Mouse (Mus musculus): Measurements from ENCODE around the gene Tmem87a. TPM values are rescaled to one million over a fixed set of nuclear protein-coding genes. Genes with fewer than 3 reads are reported as not detected.

Gene Tmem87a
- polyA plus RNA-seq, 1 experiment from 2014 or later = 8.3 TPM

- no peaks in the 10 kb centered on the region for H3K4me1 ChIP-seq (ENCODE audit: control insufficient read depth, insufficient read depth, low read length)
- H3K9me3 ChIP-seq (ENCODE audit: control insufficient read depth, low read length) = no peaks in the 10 kb centered on the region
- peaks cover 5% of the 10 kb centered on the region for H3K36me3 ChIP-seq (ENCODE audit: control insufficient read depth, insufficient read depth, low read length)
- no peak overlapping the region for H3K9ac ChIP-seq (ENCODE audit: low read length)
- H3K27me3 ChIP-seq (ENCODE audit: control insufficient read depth, insufficient read depth, low read length) = no peaks in the 10 kb centered on the region
- H3K4me2 ChIP-seq (ENCODE audit: low read depth, severe bottlenecking) = no peak overlapping the region
- 82% methylated on average over 3 of the region's 3 CpGs for WGBS
- ATAC-seq (ENCODE audit: insufficient number of reproducible peaks, low FRiP score, low TSS enrichment, low read depth) (no peak), DNase-seq (ENCODE audit: low spot score) (no peak)
- H3K4me3 ChIP-seq (ENCODE audit: low read depth, low read length) = no peak overlapping the region
- H3K27ac ChIP-seq (replicated peaks; ENCODE audit: low read depth, low read length) = no peak overlapping the region
Measured at GRCm38 (mm10) chr2:120389376-120389775, 14.5 kb downstream of the Tmem87a start.

GRCm38 (mm10) chr2:120387291-120387690 lies 16.6 kb downstream of the Tmem87a start:
- ATAC-seq (ENCODE audit: insufficient number of reproducible peaks, low FRiP score, low TSS enrichment, low read depth) (no peak), DNase-seq (ENCODE audit: low spot score) (no peak)
- Histone ChIP-seq H3K27ac (replicated peaks; ENCODE audit: low read depth, low read length) (no peak overlapping the region), H3K36me3 (ENCODE audit: control insufficient read depth, insufficient read depth, low read length) (peaks cover 11% of the 10 kb centered on the region), H3K4me1 (ENCODE audit: control insufficient read depth, insufficient read depth, low read length) (no peaks in the 10 kb centered on the region), H3K27me3 (ENCODE audit: control insufficient read depth, insufficient read depth, low read length) (no peaks in the 10 kb centered on the region), H3K4me2 (ENCODE audit: low read depth, severe bottlenecking) (no peak overlapping the region), H3K4me3 (ENCODE audit: low read depth, low read length) (no peak overlapping the region), H3K9me3 (ENCODE audit: control insufficient read depth, low read length) (no peaks in the 10 kb centered on the region), H3K9ac (ENCODE audit: low read length) (no peak overlapping the region)
- WGBS = 92% methylated on average over 1 of the region's 1 CpGs

GRCm38 (mm10) chr2:120386264-120386663 lies 17.6 kb downstream of the Tmem87a start:
- H3K4me1 ChIP-seq (ENCODE audit: control insufficient read depth, insufficient read depth, low read length) = no peaks in the 10 kb centered on the region
- H3K9ac ChIP-seq (ENCODE audit: low read length) = no peak overlapping the region
- no peaks in the 10 kb centered on the region for H3K27me3 ChIP-seq (ENCODE audit: control insufficient read depth, insufficient read depth, low read length)
- no peaks in the 10 kb centered on the region for H3K9me3 ChIP-seq (ENCODE audit: control insufficient read depth, low read length)
- no peak overlapping the region for H3K4me3 ChIP-seq (ENCODE audit: low read depth, low read length)
- no peak overlapping the region for H3K27ac ChIP-seq (replicated peaks; ENCODE audit: low read depth, low read length)
- ATAC-seq (ENCODE audit: insufficient number of reproducible peaks, low FRiP score, low TSS enrichment, low read depth) = no peak
- no peak overlapping the region for H3K4me2 ChIP-seq (ENCODE audit: low read depth, severe bottlenecking)
- 86% methylated on average over 1 of the region's 1 CpGs for WGBS
- DNase-seq (ENCODE audit: low spot score) = no peak
- H3K36me3 ChIP-seq (ENCODE audit: control insufficient read depth, insufficient read depth, low read length) = peaks cover 11% of the 10 kb centered on the region

GRCm38 (mm10) chr2:120373858-120374257 lies 30.1 kb downstream of the Tmem87a start:
- DNase-seq (ENCODE audit: low spot score) = no peak
- no peak for ATAC-seq (ENCODE audit: insufficient number of reproducible peaks, low FRiP score, low TSS enrichment, low read depth)
- no peak overlapping the region for H3K9ac ChIP-seq (ENCODE audit: low read length)
- WGBS = 86% methylated on average over 4 of the region's 4 CpGs
- no peak overlapping the region for H3K4me2 ChIP-seq (ENCODE audit: low read depth, severe bottlenecking)
- H3K4me3 ChIP-seq (ENCODE audit: low read depth, low read length) = no peak overlapping the region
- H3K4me1 ChIP-seq (ENCODE audit: control insufficient read depth, insufficient read depth, low read length) = no peaks in the 10 kb centered on the region
- H3K9me3 ChIP-seq (ENCODE audit: control insufficient read depth, low read length) = no peaks in the 10 kb centered on the region
- peaks cover 14% of the 10 kb centered on the region for H3K36me3 ChIP-seq (ENCODE audit: control insufficient read depth, insufficient read depth, low read length)
- H3K27ac ChIP-seq (replicated peaks; ENCODE audit: low read depth, low read length) = no peak overlapping the region
- H3K27me3 ChIP-seq (ENCODE audit: control insufficient read depth, insufficient read depth, low read length) = no peaks in the 10 kb centered on the region

GRCm38 (mm10) chr2:120367416-120368207 lies 36.3 kb downstream of the Tmem87a start:
- Histone ChIP-seq H3K4me3 (ENCODE audit: low read depth, low read length) (no peak overlapping the region), H3K36me3 (ENCODE audit: control insufficient read depth, insufficient read depth, low read length) (peaks cover 12% of the 10 kb centered on the region; the same call in 1 of the 2 replicates), H3K4me2 (ENCODE audit: low read depth, severe bottlenecking) (no peak overlapping the region), H3K27ac (replicated peaks; ENCODE audit: low read depth, low read length) (no peak overlapping the region), H3K9me3 (ENCODE audit: control insufficient read depth, low read length) (no peaks in the 10 kb centered on the region), H3K4me1 (ENCODE audit: control insufficient read depth, insufficient read depth, low read length) (no peaks in the 10 kb centered on the region), H3K27me3 (ENCODE audit: control insufficient read depth, insufficient read depth, low read length) (no peaks in the 10 kb centered on the region), H3K9ac (ENCODE audit: low read length) (no peak overlapping the region)
- ATAC-seq (ENCODE audit: insufficient number of reproducible peaks, low FRiP score, low TSS enrichment, low read depth) = no peak
- DNase-seq (ENCODE audit: low spot score) = no peak
- WGBS = 94% methylated on average over 4 of the region's 4 CpGs

- Histone ChIP-seq H3K4me3 (ENCODE audit: low read depth, low read length) (no peak overlapping the region), H3K27me3 (ENCODE audit: control insufficient read depth, insufficient read depth, low read length) (no peaks in the 10 kb centered on the region), H3K27ac (replicated peaks; ENCODE audit: low read depth, low read length) (no peak overlapping the region), H3K4me2 (ENCODE audit: low read depth, severe bottlenecking) (no peak overlapping the region), H3K4me1 (ENCODE audit: control insufficient read depth, insufficient read depth, low read length) (no peaks in the 10 kb centered on the region), H3K36me3 (ENCODE audit: control insufficient read depth, insufficient read depth, low read length) (peaks cover 14% of the 10 kb centered on the region; the same call in 1 of the 2 replicates), H3K9me3 (ENCODE audit: control insufficient read depth, low read length) (no peaks in the 10 kb centered on the region), H3K9ac (ENCODE audit: low read length) (no peak overlapping the region)
- 85% methylated on average over 3 of the region's 3 CpGs for WGBS
- no peak for ATAC-seq (ENCODE audit: insufficient number of reproducible peaks, low FRiP score, low TSS enrichment, low read depth)
- DNase-seq (ENCODE audit: low spot score) = no peak
Measured at GRCm38 (mm10) chr2:120366501-120366900, 37.4 kb downstream of the Tmem87a start.

- Histone ChIP-seq H3K9ac (ENCODE audit: low read length) (no peak overlapping the region), H3K4me2 (ENCODE audit: low read depth, severe bottlenecking) (no peak overlapping the region), H3K27ac (replicated peaks; ENCODE audit: low read depth, low read length) (no peak overlapping the region), H3K4me3 (ENCODE audit: low read depth, low read length) (no peak overlapping the region), H3K36me3 (ENCODE audit: control insufficient read depth, insufficient read depth, low read length) (peaks cover 9% of the 10 kb centered on the region; the same call in 1 of the 2 replicates), H3K27me3 (ENCODE audit: control insufficient read depth, insufficient read depth, low read length) (no peaks in the 10 kb centered on the region), H3K9me3 (ENCODE audit: control insufficient read depth, low read length) (no peaks in the 10 kb centered on the region), H3K4me1 (ENCODE audit: control insufficient read depth, insufficient read depth, low read length) (no peaks in the 10 kb centered on the region)
- no peak for DNase-seq (ENCODE audit: low spot score)
- ATAC-seq (ENCODE audit: insufficient number of reproducible peaks, low FRiP score, low TSS enrichment, low read depth) = no peak
- 83% methylated on average over 1 of the region's 1 CpGs for WGBS
Measured at GRCm38 (mm10) chr2:120360425-120360824, 43.5 kb downstream of the Tmem87a start.

GRCm38 (mm10) chr2:120352682-120353646 lies 50.9 kb downstream of the Tmem87a start, which contains the start of gene Vps39:
Vps39 (minus strand) TSS chr2:120353137.
- DNase-seq (ENCODE audit: low spot score) (peak; percentile 93), ATAC-seq (ENCODE audit: insufficient number of reproducible peaks, low FRiP score, low TSS enrichment, low read depth) (peak; percentile 93)
- H3K27ac ChIP-seq (replicated peaks; ENCODE audit: low read depth, low read length) = no peak within 1 kb of the TSS
- H3K27me3 ChIP-seq (ENCODE audit: control insufficient read depth, insufficient read depth, low read length) = no peaks in the 10 kb centered on the region
- H3K9me3 ChIP-seq (ENCODE audit: control insufficient read depth, low read length) = no peaks in the 10 kb centered on the region
- H3K9ac ChIP-seq (ENCODE audit: low read length) = peak within 1 kb of the TSS; percentile 81
- H3K4me1 ChIP-seq (ENCODE audit: control insufficient read depth, insufficient read depth, low read length) = no peaks in the 10 kb centered on the region
- peak within 1 kb of the TSS; percentile 43 for H3K4me2 ChIP-seq (ENCODE audit: low read depth, severe bottlenecking)
- H3K4me3 ChIP-seq (ENCODE audit: low read depth, low read length) = peak within 1 kb of the TSS; percentile 60
- peaks cover 9% of the 10 kb centered on the region for H3K36me3 ChIP-seq (ENCODE audit: control insufficient read depth, insufficient read depth, low read length)
- 11% methylated on average over 44 of the region's 44 CpGs for WGBS

Data from limb, embryonic 11.5 days (tissue).